Mouse (Mus musculus) urinary bladder, postnatal 14 days (tissue): ENCODE measurements at regions not wholly inside any gene's neighbourhood (a gene's known extent, or its start where the extent isn't known, plus 50 kb on each side); places are given as distances from the start of the nearest gene placed in this dataset.

Source experiments
- DNase-seq: peaks from one replicate; pipeline ENCODE4 v3.0.0; 2021; ENCODE audit warnings: low spot score

- DNase-seq = no peak
Measured at GRCm38 (mm10) chr13:28754207-28754606, 199.3 kb downstream of the Sox4 start.

- DNase-seq = no peak
Measured at GRCm38 (mm10) chr13:28750949-28751692, 202.4 kb downstream of the Sox4 start.

- DNase-seq = no peak
Measured at GRCm38 (mm10) chr13:28740158-28740670, 213.3 kb downstream of the Sox4 start.

DNA sequence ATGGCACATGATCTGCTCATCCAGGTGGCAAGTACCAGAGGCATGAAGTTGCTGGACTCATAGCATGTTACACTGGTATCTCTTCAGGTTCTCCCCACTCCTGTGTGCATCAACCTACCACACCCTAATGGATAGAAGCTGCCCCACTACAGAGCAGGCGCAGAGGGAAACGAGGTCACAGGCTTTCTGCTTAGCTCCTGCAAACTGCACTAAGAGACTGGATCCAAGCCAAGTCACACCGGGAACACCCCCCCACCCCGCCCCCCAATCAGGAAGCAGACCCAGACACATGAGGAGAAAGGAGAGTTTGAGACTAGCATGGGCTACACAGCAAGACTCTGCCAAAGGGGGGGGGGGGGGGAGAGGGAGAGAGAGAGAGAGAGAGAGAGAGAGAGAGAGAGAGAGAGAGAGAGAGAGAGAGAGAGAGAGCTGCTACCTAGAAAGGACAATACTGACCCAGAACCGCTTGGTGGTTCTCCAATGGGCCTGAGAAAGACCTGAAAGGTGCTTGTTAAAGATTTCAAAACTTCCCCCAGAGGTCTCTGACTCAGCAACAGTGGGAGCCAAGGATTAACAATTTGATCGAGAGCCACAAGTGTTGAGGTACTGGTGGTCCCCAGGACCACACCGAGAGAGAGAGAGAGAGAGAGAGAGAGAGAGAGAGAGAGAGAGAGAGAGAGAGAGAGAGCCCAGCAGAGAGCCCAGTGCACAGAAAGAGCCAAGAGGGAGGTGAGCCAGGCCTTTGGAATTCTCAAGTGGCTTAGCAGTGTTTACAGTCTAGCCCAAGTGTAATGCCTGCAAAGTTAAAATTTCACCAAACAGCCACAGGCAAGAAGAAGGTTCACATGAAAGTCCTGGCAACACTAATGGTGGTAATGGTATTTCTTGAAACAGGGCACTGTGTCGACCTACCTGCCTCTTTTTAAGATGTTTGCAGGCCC, 215.1 kb downstream of the Sox4 start:
- DNase-seq = no peak

- DNase-seq = no peak
Measured at GRCm38 (mm10) chr13:28732475-28732874, 221.0 kb downstream of the Sox4 start.

GRCm38 (mm10) chr13:28732036-28732435, 221.5 kb downstream of the Sox4 start:
- no peak for DNase-seq

GRCm38 (mm10) chr13:28730059-28730580, 223.4 kb downstream of the Sox4 start:
- no peak for DNase-seq

GRCm38 (mm10) chr13:28728768-28729167, 224.7 kb downstream of the Sox4 start:
- no peak for DNase-seq

GRCm38 (mm10) chr13:28724300-28724699, 229.2 kb downstream of the Sox4 start:
- DNase-seq = no peak

DNA sequence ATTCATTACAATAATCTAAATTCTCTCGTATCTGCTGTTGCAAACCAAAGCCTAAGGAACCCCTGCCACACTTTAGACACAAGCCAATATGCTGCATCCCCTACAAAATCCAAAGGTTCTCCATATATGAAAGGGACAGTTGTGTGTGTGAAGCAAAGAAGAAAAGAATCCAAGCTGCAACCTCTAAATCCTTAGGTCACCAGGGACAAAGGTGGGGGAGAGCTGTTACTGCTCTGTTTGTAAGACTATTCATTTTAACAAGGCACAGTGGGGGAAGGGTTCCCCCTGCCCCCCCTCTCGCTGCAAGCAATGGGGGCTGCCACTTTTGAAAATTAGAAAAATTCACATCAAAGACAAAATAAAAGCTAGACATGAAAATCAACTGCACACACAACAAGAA, 231.4 kb downstream of the Sox4 start:
- DNase-seq = no peak

GRCm38 (mm10) chr13:28721548-28721981, 231.9 kb downstream of the Sox4 start:
- DNase-seq = no peak

DNA sequence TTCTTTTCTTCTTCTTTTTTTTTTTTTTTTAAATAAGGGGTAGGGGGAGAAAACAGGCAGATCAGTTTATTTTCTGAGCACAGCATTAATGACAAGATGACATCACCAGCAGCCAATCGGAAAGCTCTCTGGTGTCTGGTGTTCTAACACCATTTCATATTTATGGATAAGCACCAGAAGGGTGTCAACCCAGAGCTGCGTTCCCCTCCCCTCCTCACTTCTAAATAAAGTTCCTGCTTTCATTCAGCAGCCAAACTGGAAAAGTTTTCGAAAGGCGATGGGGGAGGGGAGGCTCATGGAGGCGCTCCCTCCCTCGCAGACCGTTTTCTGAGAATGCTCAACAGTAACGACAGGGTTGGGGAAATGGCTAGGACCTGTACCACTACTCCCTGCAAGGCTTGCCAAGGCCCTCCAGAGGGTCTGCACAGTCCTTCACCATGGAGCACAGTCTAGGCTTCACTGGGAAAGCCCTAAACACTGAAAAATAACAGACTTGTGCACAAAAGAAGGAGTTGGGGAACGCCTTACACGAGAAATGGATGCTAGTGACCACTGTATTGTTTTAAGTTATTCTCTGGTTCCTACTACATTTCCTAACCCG, 232.8 kb downstream of the Sox4 start:
- no peak for DNase-seq

GRCm38 (mm10) chr13:28720169-28720568, 233.3 kb downstream of the Sox4 start:
- DNase-seq = no peak

DNA sequence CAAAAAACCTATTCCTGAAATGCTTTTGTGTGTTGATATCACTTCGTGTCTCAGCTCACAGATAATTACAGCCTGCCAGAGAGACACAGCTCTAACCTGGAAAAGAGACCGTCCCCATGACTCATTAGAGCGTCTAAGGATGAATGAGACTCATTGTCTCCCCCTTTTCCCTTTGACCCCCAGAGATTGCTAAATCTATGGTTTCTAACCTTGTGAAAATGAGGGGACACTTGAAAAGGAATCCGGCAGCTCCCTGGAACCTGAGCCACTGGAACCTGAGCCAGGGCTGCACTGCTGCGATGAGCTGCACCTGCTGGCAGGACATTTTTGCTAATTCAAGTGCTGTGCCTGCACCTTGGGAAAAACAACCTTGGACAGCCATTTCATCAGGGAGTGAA, 234.6 kb downstream of the Sox4 start:
- DNase-seq = no peak

GRCm38 (mm10) chr13:28718169-28718867, 235.2 kb downstream of the Sox4 start:
- DNase-seq = no peak

DNA sequence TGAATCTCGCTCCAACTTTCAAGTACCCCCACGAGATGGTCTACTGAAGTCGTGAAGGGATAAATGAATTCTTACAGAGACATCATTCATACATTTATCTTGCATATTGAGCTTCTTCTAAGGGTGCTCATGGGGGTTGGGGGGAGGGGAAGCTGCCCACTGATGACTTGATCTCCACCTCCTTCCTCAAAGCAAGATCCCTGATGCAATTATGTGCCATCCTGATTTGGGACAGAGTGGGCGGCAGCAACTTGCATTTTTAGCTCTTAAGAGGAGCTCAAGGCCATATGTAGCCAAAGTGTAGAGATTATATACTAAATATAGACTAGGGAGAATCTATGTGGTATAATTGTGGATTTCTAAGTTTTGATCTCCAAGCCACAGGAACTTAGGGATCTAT, 236.1 kb downstream of the Sox4 start:
- DNase-seq = no peak

DNA sequence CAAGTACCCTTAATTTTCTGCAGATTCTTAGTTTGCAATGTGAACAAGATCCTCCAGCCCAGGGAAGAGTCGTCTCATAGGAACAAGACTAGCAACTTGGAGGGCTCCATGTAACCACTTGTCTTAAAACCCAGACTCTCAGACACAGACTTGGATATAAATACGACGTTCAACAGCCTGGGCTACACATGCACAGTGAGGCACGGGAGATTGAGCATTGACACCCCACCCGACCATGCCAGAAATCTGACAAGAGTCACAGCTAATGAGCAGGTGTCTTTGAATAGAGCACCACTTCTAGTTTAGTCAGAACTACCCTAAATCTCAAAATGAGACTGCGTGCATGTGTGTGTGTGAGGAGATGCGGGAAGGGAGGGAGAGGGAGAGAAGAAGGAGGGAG, 243.5 kb downstream of the Sox4 start:
- DNase-seq = no peak

DNA sequence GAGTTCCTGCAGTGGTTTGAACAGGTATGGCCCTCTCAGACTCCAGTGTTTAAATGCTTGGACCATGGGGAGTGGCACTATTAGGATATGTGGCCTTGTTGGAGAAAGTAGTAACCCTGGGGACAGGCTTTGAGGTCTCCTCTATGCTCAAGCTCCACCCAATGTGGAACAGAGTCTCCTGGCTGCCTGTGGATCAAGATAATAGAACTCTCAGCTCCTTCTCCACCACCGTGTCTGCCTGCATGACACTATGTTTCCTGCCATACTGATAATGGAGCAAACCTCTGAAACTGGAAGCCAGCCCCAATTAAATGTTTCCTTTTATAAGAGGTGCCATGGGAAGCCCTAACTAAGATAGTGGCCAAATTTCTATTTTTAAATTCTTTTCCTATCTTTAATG, 252.2 kb downstream of the Sox4 start:
- DNase-seq = no peak

- no peak for DNase-seq
Measured at GRCm38 (mm10) chr13:28700081-28700480, 253.4 kb downstream of the Sox4 start.

DNA sequence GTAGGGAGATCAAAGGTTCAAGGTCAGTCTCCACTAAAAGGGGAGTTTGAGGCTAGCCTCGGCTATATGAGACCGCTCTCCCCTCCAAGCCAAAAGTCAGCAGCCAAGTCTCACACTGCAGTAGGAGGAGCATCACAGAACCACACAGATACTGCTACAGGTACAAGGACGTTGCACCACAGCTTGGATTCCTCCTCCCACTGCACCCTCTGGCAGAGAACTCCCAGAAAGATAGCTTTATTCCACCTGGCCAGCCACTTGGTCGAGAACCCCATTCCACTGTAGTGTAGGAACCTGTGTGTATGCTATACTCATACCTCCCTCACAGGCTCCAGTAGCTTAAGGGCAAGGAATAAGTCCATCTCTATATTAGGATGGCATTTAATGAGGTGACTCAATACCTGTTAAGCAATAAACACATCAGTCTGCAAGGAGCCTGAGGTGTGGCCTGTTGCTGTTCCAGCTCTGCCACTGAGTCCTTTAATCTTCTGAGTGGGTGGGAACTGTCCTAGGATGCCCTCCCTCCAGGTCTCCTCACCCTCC, 254.0 kb downstream of the Sox4 start:
- no peak for DNase-seq
